Mouse (Mus musculus): ENCODE measurements at regions not wholly inside any gene's neighbourhood (a gene's known extent, or its start where the extent isn't known, plus 50 kb on each side); places are given as distances from the start of the nearest gene placed in this dataset.

DNA sequence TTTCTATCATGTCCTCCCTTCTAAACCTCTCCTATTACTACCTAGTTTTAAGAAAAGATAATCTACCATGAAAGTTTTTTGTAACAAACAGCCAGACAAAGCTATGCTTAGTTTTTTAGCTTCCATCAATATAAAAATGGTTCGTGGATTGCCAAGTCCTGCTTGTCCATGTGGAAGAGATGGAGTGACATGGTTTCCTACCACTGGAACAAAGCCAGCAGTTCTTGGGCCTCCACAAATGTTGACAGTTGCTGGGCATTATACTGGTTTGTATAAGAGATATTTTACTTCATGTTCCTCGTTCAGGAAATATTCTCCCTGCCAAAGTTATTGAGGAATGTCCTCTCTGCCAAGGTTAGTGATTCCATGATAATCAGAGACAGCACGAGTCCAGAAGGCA lies 515.5 kb downstream of the Sema5a start:
- TF ChIP-seq POLR2A (IDR thresholded peaks at IDR 0.05; ENCODE audit: insufficient read depth, low read length) (no peak), CTCF (IDR thresholded peaks at IDR 0.05; ENCODE audit: low read depth, low read length) (no peak), EP300 (IDR thresholded peaks at IDR 0.05; ENCODE audit: insufficient read depth, low read depth, low read length) (no peak)
